Mouse (Mus musculus) G1E-ER4 (cell line): ENCODE measurements around the gene Gm28372. TPM values are rescaled to one million over a fixed set of nuclear protein-coding genes. Genes with fewer than 3 reads are reported as not detected.

Experiments used
- GATA1 ChIP-seq: IDR thresholded peaks from one replicate; pipeline ENCODE4 v1.8.0; 2012; ENCODE audit warnings: low read length, inconsistent platforms
- polyA plus RNA-seq: library from polyadenylated mRNA; stranded (reverse); fragments of >175 nt; gene quantifications from 2 replicates; pipeline ENCODE4 v1.2.3, GENCODE M21; 2012

The Gm28372 gene
- polyA plus RNA-seq, 1 experiment: not detected

DNA sequence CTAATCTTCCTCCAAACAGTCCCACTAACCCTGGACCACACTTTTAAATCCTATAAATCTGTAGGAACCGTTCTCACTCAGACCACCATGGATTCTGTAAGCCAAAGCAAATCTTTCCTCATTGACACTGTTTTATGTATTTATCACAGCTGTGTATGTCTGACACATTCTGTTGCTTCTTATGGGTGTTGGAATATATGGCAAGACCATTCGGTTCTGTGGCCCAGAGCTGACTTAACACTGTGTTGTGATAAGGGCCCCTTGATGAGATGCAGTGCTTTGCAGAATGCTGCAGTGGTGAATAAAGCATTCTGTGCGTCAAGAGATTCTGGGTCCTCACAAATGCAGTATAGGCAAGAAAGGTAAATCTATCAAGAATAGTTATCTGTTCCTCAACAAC, 27.1 kb downstream of the Gm28372 start:
- no peak for TF ChIP-seq GATA1

DNA sequence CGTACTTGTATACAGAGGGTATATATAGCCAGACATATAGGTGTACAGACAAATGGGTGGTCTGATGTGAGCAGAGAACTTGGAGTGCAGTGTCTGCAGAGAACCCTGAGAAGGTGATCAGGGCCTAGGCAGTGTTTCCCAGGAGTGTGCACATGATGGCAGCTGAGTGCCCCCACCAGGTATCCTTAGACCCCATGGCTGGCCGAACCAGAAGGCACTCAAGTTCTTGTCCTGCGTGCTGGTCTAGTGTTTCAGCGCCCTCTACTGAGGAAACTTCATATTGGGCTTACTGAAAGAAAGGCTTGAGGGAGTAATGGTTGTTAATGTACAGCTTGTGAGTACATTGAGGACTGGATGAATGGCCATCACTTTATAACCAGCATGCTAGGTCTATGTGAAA, 28.1 kb downstream of the Gm28372 start:
- TF ChIP-seq GATA1: no peak

DNA sequence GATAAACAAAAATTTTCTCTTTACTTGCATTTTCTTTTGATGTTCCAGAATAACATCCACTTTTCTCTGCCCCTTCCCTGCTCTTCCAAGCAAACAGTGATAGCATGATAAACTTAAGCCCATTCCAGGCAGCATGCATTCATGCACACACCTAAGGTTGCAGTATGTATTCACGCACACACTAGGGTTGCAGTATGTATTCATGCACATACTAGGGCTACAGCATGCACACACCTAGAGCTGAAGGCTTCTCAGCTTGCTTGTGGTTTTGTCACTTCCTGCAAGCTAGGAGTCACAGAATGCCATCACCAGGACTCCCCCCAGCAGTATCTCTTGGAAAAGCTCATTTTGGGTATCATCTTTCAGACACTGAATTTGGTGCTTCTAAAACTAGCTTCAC, 31.7 kb downstream of the Gm28372 start:
- no peak for TF ChIP-seq GATA1

DNA sequence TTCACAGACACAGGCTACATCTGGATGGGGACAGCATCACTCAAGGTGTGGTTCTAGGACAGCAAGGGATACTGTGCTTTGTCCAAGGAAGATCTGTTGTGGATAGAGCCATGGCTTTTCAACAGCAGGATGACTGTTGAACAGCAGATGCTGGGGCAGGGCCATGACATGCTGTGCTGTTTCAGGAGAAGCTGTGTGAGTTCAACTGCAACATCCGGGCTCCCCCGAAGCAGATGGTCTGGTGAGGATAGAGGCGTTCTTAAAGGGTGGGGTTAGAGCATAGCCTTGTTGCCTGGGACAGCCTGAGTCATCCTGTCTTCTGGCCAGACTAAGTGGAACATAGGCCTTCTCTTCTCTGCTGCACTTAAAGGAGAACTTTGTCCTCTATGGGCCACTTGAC, 33.8 kb downstream of the Gm28372 start:
- TF ChIP-seq GATA1: no peak

DNA sequence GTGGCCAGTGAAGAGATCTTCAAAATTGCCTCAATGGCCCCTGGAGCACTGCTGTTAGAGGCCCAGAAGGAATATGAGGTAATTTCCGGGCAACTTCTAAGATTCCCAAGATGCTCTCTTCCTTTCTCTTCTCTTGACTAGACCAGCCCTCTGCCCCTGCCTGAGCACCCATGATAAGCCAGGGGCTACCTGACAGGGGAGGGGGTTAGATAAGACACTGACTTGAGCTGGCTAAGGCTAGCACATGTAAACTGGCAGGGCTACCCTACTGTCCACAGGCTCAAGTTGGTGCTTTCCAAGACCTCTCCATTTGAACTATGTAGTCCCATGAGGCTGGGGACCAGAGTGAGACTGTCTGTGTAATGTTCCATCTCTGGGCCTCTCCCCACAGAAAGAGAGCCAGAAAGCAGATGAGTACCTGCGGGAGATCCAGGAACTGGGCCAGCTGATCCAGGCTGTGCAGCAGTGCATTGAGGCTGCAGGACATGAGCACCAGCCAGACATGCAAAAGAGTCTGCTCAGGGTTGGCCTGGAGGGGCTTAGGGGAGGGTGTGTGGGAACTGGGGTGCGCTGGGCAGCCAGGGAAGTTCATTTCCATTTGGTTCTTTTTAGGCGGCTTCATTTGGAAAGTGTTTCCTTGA, 34.9 kb downstream of the Gm28372 start:
- no peak for TF ChIP-seq GATA1

DNA sequence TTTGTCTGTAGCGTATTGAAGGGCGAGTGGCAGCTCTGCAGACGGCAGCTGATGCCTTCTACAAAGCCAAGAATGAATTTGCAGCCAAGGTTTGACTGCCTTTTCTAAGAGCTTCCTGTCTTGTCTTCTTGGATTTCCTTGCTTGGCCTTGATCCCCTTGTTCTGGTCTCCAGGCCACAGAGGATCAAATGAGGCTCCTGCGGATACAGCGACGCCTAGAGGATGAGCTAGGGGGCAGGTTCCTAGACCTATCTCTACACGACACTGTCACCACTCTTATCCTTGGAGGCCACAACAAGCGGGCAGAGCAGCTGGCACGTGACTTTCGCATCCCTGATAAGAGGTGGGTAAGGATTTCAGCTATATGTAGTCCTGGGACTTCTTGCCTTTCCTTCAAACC, 37.1 kb downstream of the Gm28372 start:
- no peak for TF ChIP-seq GATA1

DNA sequence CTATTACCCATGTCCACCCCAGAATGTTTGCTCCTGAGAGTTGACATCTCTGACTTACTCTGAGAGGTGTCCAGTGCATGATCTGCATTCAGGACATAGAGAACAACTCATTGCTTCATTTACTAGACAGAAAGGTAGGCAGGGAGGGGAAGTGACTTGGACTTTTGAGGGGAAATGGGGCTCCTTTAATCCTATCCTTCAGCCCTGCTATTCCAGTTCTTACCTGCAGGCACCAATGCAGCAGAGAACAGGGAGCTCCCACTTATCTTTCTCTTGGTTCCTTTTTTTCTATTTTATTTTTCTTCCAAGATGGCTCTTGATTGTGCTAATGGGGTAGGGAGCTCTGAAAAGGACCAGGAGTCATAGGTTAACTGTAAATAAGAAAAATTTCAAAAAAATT, 43.4 kb downstream of the Gm28372 start:
- no peak for TF ChIP-seq GATA1

DNA sequence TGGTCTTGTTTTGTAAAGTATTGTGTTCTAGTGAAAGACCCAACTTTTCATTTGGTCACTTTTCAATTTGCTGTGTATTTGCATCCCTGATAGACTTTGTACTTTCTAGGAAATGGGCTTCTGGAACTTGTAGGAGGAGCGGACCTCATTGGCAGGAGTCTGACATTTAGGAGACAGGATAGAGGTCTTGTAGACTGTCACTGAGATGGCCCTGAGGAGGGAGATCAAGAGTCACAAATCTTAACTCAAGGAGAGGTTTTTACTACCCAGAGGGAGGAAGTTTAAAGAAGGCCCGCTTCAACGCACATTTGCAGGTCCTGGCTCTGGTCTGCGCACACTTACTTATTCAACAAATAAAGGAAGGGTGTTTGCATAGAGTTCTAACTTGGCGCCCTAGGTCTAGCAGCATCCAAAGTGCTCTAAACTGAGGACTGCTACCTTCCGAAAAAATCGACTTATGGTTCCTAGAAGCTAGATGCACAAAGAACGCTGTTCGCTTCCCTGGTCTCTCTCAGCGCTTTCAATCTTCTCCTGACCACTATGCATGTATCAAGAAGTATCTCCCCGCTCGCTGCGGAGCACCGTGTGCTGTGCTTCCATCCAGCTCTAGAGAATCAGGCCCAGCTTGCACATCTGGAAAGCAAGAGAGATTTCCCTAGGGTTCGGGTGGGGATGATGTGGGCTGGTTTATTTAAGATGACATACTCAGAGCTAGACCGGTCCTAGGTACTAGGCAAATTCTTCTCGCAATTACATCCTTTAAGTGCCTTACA, 44.2 kb downstream of the Gm28372 start:
- no peak for TF ChIP-seq GATA1

DNA sequence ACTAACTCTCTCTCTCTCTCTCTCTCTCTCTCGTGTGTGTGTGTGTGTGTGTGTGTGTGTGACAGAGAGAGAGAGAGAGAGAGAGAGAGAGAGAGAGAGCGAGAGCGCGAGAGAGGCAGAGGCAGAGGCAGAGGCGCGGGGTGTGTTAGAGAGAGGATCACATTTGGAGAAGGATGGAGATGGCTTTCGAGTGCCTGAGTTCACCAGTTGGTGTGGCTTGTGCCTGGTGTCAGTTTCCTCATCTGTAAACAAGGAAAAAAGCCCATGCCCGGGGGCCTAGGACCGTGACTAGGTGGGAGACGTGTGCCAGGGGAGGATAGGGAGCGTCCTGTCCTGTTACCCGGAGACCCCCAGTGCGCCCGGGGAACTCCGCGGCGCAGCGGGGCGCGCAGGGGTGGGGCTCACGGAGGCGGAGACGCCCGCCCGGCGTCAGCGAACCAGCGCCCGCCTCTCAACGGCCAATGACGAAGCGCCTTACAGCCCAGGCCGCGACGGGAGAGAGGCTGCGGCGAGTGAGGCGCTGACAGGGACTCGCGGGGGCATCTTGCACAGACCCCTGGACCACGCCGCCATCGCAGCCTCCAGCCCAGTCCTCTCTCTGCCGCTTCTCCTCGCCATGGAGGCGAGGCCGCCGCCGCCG, 44.9 kb downstream of the Gm28372 start, which contains the start of gene Ptpra:
Gene Ptpra (plus strand): TSS at position 485 of the 640 bp plus-strand sequence.
- TF ChIP-seq GATA1: no peak

DNA sequence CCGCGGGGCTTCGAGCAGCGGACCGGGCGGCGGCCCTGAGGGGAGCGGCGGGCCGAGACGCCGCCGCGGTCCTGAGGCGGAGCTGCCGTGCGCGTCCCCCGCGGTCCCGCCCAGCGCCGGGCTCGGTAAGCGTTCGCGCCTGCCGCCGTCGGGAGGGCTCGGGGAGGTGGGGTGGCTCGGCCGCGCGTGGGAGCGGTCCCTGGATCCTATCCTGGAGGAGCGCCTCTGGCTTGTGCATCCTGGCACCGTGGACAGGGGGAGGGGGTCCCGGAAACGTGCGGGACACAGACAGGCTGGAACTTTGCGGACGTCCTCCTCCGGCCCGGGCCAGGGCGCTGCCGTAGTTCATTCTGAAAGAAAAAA, 45.4 kb downstream of the Gm28372 start:
- TF ChIP-seq GATA1: no peak

DNA sequence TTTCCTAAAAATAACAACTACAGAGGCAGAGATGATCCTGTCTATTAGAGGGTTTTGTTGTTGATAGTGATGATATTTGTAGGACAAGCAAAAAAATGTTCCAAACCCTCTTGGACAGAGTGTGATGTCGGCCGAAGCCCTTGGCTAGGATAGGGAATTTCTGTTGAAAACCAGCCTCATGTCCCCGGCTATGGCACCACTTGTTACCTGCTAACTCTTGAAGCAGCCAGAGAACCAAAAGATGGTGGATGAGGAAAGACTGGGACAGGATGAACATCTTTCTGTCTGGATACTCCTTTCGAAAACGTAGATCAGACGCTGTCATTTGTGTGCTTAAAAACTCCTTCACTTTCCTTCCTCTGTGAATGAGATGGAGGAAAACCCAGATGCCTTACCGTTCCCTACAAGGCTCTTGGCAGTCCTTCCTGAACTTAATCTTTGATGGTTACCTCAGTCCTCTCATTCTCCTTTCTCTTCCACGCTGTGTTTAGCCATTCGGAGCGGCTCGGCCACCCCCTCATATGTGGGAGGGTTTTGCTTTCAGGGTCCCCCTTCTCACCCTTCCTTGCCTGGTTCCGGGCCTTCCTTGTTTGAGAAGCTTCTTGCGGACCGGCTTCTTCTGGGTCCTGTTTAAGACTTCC, 46.2 kb downstream of the Gm28372 start:
- TF ChIP-seq GATA1: no peak

DNA sequence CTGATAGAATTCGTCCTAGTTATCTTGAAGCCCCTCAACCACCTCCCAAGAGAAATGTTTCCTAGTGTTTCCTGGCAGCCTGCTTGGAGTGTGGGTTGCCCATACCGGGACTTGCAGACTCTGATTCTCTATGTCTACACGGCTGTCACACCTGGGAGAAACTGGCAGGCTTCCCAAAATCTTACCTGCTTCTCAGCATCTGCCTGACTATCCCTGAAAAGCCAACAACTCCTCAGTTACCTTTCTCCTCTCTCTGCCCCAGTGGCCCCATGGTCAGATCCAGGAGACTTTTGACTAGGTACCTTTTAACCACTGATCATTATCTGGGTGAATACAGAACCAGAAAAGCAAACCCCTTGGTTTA, 46.7 kb downstream of the Gm28372 start:
- TF ChIP-seq GATA1: no peak

DNA sequence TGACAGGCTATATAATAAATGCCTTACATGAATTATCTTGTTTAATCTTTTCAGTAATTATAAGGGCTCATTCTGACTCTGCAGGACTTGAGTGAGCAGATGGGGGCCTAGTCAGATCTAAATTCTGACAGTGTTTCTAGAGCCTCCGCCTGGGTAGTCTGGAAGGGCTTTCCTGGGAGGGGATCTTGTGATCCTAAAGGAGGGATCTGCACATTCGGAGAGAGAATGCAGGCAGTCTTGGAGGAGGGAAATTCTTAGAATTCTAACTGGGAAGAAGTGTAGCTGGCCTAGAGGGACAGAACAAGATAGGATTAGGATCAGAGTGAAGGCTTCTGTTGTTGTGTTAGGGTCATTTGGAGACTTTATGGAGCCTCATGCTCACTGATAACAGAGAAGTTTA, 47.2 kb downstream of the Gm28372 start:
- no peak for TF ChIP-seq GATA1

DNA sequence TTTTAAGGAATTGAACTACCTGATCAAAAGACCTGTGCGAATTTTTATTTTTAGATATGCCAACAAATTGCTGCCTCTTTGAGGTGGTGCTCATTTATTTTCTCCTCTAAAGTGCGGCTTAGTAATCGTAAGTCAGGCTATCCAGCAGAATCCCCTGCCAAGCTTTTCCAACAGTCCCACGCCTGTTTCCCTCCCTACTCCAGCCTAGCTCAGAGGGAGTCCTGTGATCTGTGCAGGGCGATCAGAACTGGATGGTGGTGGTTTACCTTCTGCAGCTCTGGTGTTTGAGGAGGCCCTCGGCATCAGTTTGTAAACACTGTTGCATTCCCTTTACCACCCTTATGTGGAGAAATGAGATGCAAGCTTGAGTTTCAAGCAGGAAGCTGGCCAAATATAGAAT, 48.4 kb downstream of the Gm28372 start:
- no peak for TF ChIP-seq GATA1

DNA sequence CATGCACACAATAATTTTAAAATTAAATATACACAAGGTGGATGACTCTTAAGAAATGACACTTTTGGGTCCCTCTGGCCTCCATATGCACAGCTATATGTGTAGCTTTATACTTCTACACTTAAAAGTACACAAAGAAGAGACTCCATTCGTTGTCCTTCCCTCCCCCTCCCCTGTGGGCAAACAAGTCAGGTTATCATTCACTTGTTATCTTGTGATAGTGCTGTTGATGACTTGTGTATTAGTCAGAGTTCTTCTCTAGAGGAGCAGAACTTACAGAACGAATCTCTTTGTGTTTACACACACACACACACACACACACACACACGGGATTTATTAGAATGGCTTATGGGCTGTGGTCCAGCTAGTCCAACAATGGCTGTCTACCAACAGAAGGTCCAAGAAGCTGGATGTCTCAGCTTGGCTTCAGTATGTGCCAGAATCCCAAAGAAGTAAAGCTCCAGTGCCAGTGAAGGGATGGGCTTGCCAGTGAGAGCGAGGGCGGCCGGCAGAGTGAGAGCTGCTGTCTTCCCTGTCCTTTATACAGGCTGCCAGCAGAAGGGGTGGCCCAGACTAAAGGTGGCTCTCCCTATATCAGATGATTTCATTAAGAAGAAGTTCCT, 49.8 kb downstream of the Gm28372 start:
- no peak for TF ChIP-seq GATA1

Other genes starting within 250 kb of the Gm28372 start
- 613 and 888 TPM in 2 replicates for gene Snrpb, start 225.8 kb upstream of the Gm28372 start, polyA plus RNA-seq
- gene Tmc2, start 210.0 kb upstream of the Gm28372 start, polyA plus RNA-seq: not detected in 2 replicates
- 55.2 and 95.8 TPM in 2 replicates for gene Nop56, start 130.8 kb upstream of the Gm28372 start, polyA plus RNA-seq
- gene Idh3b, start 120.7 kb upstream of the Gm28372 start, polyA plus RNA-seq: 129 and 132 TPM in 2 replicates
- gene Ebf4, start 110.1 kb upstream of the Gm28372 start, polyA plus RNA-seq: not detected in 2 replicates
- 0.03 TPM in 1 of 2 replicates, not detected in the other for gene Cpxm1, start 7.7 kb upstream of the Gm28372 start, polyA plus RNA-seq
- not detected in 2 replicates for gene 1700020A23Rik, start within 50 bp of the Gm28372 start, polyA plus RNA-seq
- gene Tmem239, start 1.2 kb downstream of the Gm28372 start, polyA plus RNA-seq: not detected in 2 replicates
- gene Vps16, start 19.1 kb downstream of the Gm28372 start, polyA plus RNA-seq: 18.5 and 20.6 TPM in 2 replicates
- gene Pced1a, start 19.5 kb downstream of the Gm28372 start, polyA plus RNA-seq: 15.1 and 17.7 TPM in 2 replicates
- gene Ptpra, start 45.0 kb downstream of the Gm28372 start, polyA plus RNA-seq: 20.5 and 22.9 TPM in 2 replicates
- gene Mrps26, start 158.5 kb downstream of the Gm28372 start, polyA plus RNA-seq: 166 and 212 TPM in 2 replicates
- gene Oxt, start 170.9 kb downstream of the Gm28372 start, polyA plus RNA-seq: not detected in 2 replicates
- not detected in 2 replicates for gene Avp, start 177.3 kb downstream of the Gm28372 start, polyA plus RNA-seq
- gene Fastkd5, start 224.8 kb downstream of the Gm28372 start, polyA plus RNA-seq: 1.1 TPM in 2 replicates
- gene Ubox5, start 224.8 kb downstream of the Gm28372 start, polyA plus RNA-seq: 2.7 and 3.5 TPM in 2 replicates
- 1.6 and 1.9 TPM in 2 replicates for gene Lzts3, start 237.6 kb downstream of the Gm28372 start, polyA plus RNA-seq